Mouse (Mus musculus) heart, adult 2 months (tissue): ENCODE measurements around the gene Kcns1. TPM values are rescaled to one million over a fixed set of nuclear protein-coding genes. Genes with fewer than 3 reads are reported as not detected.
"Not testable (repeated sequence)": the region's sequence is repeated elsewhere in the genome, so short reads cannot be mapped to it uniquely, and the experiment has no call there.

ENCODE experiments used
- DNase-seq, 2 experiments: peaks; one replicate each; pipeline ENCODE4 v3.0.0; 2021
- H3K27ac ChIP-seq: fragments of 200-600 bp; 2 replicates; pipeline ENCODE4 v1.8.1; 2022
- H3K27me3 ChIP-seq: fragments of 200-500 bp; 2 replicates; pipeline ENCODE4 v1.6.1; 2012; ENCODE audit warnings: mild to moderate bottlenecking, low read length, inconsistent platforms, mixed read lengths; ENCODE audit not compliant: control insufficient read depth, insufficient read depth
- H3K36me3 ChIP-seq: fragments of 200-500 bp; 2 replicates; pipeline ENCODE4 v1.6.1; 2012; ENCODE audit warnings: low read length, inconsistent platforms; ENCODE audit not compliant: control insufficient read depth, insufficient read depth
- H3K4me1 ChIP-seq: fragments of 200-500 bp; 2 replicates; pipeline ENCODE4 v1.6.1; 2011; ENCODE audit warnings: low read length; ENCODE audit not compliant: control insufficient read depth, insufficient read depth
- H3K4me3 ChIP-seq: fragments of 200-600 bp; 2 replicates; pipeline ENCODE4 v1.8.1; 2022
- H3K79me2 ChIP-seq: fragments of 200-500 bp; replicated peaks from 2 replicates; pipeline ENCODE4 v1.6.1; 2012; ENCODE audit warnings: mild to moderate bottlenecking, inconsistent platforms, low read length, moderate library complexity, mixed read lengths; ENCODE audit not compliant: control insufficient read depth, insufficient read depth
- H3K9ac ChIP-seq: fragments of 200-500 bp; 2 replicates; pipeline ENCODE4 v1.6.1; 2012; ENCODE audit warnings: low read depth, mild to moderate bottlenecking, control low read depth, inconsistent platforms, low read length, mixed read lengths
- CTCF ChIP-seq: fragments of 200-600 bp; IDR thresholded peaks from 2 replicates; pipeline ENCODE4 v1.8.1; 2022; ENCODE audit warnings: antibody characterized with exemption, mild to moderate bottlenecking, moderate library complexity
- EP300 ChIP-seq: fragments of 200-500 bp; IDR thresholded peaks from 2 replicates; pipeline ENCODE4 v1.6.1; 2011; ENCODE audit warnings: low read depth, low read length, control low read depth; ENCODE audit not compliant: insufficient read depth
- POLR2A ChIP-seq: fragments of 200-500 bp; IDR thresholded peaks from 2 replicates; pipeline ENCODE4 v1.6.1; 2011; ENCODE audit warnings: mild to moderate bottlenecking, low read depth, low read length, control low read depth; ENCODE audit not compliant: insufficient read depth
- WGBS: fragments of 180-500 bp; shearing (Covaris S2); methylation state at CpG from one replicate; pipeline ENCODE4 v1.1.7; 2018; 5-methylcytosine and 5-hydroxymethylcytosine counted together
- intact Hi-C: fragments of 180-260 bp; cut with DNase I; formaldehyde crosslinking; loops from one replicate; pipeline ENCODE4 v1.15.1; 2025
- long read RNA-seq: library from polyadenylated mRNA; stranded (forward); transcript quantifications from one replicate; pipeline ENCODE4 v2.0.0, GENCODE M21; 2021
- polyA plus RNA-seq: library from polyadenylated mRNA; depleted of rRNA; stranded (reverse); fragments of >200 nt; gene quantifications from 2 replicates; pipeline ENCODE4 v1.2.3, GENCODE M21; 2012; rRNA removed
- total RNA-seq, 2 experiments: library from RNA; stranded (reverse); gene quantifications; 2 replicates each; pipeline ENCODE4 v1.2.3; 2021

Kcns1 gene
- total RNA-seq: not detected
- 0.12 and 0.18 TPM in 2 replicates for polyA plus RNA-seq
- long read RNA-seq: 0 reads

DNA sequence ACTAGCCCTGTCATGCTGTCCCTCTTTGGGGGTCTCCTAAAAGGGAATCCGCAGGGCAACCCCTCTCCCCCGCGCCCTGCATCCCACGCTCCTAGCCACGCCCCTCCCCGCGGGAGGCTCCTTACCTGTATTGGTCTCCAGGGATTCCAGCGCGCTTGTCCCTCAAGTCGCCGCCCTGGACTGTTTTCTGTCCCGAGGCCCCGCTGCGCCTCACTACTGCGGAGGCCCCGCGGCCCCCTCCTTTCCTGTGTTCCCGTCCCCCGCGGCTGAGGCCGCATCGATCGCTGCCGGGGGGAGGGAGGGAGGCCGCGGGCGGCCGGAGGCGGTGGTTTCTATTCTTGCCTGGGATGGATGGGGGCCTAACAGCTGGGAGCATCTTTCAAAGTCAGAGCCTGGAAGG is at the start of gene Kcns1:
Kcns1 (minus strand) TSS at position 212 of the 400 bp plus-strand sequence.
- no peak within 1 kb of the TSS for H3K9ac ChIP-seq
- no peak within 1 kb of the TSS for H3K27ac ChIP-seq
- H3K36me3 ChIP-seq: no peaks in the 10 kb centered on the region
- 2% methylated on average over 29 of the region's 29 CpGs for WGBS
- intact Hi-C loops: loop anchor here (5.0 kb wide), 1 partner anchor 34 kb away; no protein-coding TSS in a partner anchor
- H3K79me2 ChIP-seq: no peaks in the 10 kb centered on the region
- TF ChIP-seq EP300 (no peak), POLR2A (no peak), CTCF (no peak)
- peaks cover 16% of the 10 kb centered on the region for H3K27me3 ChIP-seq
- no peak for DNase-seq
- no peaks in the 10 kb centered on the region for H3K4me1 ChIP-seq
- H3K4me3 ChIP-seq: no peak within 1 kb of the TSS

GRCm38 (mm10) chr2:164219295-164219694 is 48.4 kb upstream of the Kcns1 start:
- intact Hi-C loops: no loop called here
- no peak overlapping the region for H3K27ac ChIP-seq
- H3K4me1 ChIP-seq: no peaks in the 10 kb centered on the region
- H3K9ac ChIP-seq: no peak overlapping the region
- no peak overlapping the region for H3K4me3 ChIP-seq
- DNase-seq: no peak
- H3K27me3 ChIP-seq: no peaks in the 10 kb centered on the region
- WGBS: 83% methylated on average over 9 of the region's 9 CpGs
- TF ChIP-seq CTCF (no peak), EP300 (no peak), POLR2A (no peak)
- H3K36me3 ChIP-seq: no peaks in the 10 kb centered on the region
- no peaks in the 10 kb centered on the region for H3K79me2 ChIP-seq

- Histone ChIP-seq H3K9ac (no peak overlapping the region), H3K4me1 (no peaks in the 10 kb centered on the region), H3K27me3 (no peaks in the 10 kb centered on the region), H3K27ac (no peak overlapping the region), H3K4me3 (no peak overlapping the region), H3K79me2 (no peaks in the 10 kb centered on the region), H3K36me3 (no peaks in the 10 kb centered on the region)
- no peak for DNase-seq
- no peak for TF ChIP-seq EP300
- TF ChIP-seq CTCF: no peak
- no peak for TF ChIP-seq POLR2A
- intact Hi-C loops: no loop called here
- 86% methylated on average over 5 of the region's 5 CpGs for WGBS
Observed at GRCm38 (mm10) chr2:164212711-164213110, 41.8 kb upstream of the Kcns1 start.

DNA sequence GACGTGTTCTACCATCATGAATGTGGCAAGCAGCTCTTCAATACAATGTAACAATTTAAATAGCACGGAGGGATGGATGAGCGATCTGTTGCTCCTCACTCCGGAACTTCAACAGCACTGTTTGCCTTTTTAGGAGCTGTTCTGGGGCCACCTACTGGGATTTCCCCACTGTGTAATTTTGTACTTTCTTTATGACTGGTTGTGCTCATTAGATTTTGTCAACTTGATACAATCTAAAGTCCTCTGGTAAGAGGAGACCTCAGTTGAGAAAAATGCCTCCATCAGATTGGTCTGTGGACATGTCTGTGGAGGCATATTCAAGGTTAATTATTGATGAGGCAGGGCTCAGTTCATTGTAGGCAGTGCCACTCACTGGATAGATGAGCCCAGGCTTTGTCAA is 40.0 kb upstream of the Kcns1 start:
- no peak for TF ChIP-seq POLR2A
- no peak for TF ChIP-seq EP300
- TF ChIP-seq CTCF: no peak
- DNase-seq: no peak
- intact Hi-C loops: no loop called here
- Histone ChIP-seq H3K27me3 (no peaks in the 10 kb centered on the region), H3K36me3 (no peaks in the 10 kb centered on the region), H3K9ac (no peak overlapping the region), H3K4me1 (no peaks in the 10 kb centered on the region), H3K27ac (no peak overlapping the region), H3K4me3 (no peak overlapping the region), H3K79me2 (no peaks in the 10 kb centered on the region)
- WGBS: 84% methylated on average over 4 of the region's 4 CpGs

- TF ChIP-seq EP300: no peak
- TF ChIP-seq CTCF: no peak
- no peak for TF ChIP-seq POLR2A
- Histone ChIP-seq H3K4me1 (no peaks in the 10 kb centered on the region), H3K27me3 (no peaks in the 10 kb centered on the region), H3K27ac (no peak overlapping the region), H3K79me2 (no peaks in the 10 kb centered on the region), H3K36me3 (no peaks in the 10 kb centered on the region), H3K9ac (no peak overlapping the region), H3K4me3 (no peak overlapping the region)
- intact Hi-C loops: no loop called here
- WGBS: 37% methylated on average over 4 of the region's 4 CpGs
- DNase-seq: no peak
Observed at GRCm38 (mm10) chr2:164206676-164207075, 35.8 kb upstream of the Kcns1 start.

DNA sequence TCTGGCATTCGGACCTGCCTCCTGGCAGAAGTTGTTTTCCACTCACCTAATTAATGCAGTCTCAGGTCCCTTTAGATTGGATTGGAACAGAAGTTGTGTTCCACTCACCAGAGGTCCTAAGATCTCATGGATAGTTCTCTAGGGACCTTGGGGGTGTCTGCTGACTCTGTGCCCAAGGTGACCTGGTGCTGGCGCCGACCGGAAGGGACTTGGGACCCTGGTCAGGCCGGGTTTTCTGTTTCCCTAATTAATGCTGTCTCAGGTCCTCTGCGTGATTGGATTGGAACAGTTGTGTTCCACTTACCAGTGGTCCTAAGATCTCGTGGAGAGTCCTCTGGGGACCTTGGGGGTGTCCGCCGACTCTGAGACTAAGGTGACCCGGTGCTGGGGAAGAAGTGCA is 35.1 kb upstream of the Kcns1 start:
- intact Hi-C loops, H3K27ac ChIP-seq, H3K4me1 ChIP-seq, H3K9ac ChIP-seq, H3K36me3 ChIP-seq, DNase-seq, H3K27me3 ChIP-seq, H3K79me2 ChIP-seq, H3K4me3 ChIP-seq: not testable (repeated sequence)
- 90% methylated on average over 10 of the region's 10 CpGs for WGBS
